Mouse (Mus musculus): ENCODE measurements around the gene Nes.

GRCm38 (mm10) chr3:88000816-88001595, 30.1 kb downstream of the Nes start:
- TF ChIP-seq ZNF384 (IDR thresholded peaks at IDR 0.05; ENCODE audit: low read depth, low read length): no peak
- no peak for TF ChIP-seq ZC3H11A (IDR thresholded peaks at IDR 0.05; ENCODE audit: borderline replicate concordance, low read depth, low read length)

Data from ES-E14 (cell line).